Mouse (Mus musculus) lung, postnatal 14 days (tissue): ENCODE measurements around the gene Ugt1a1.

Experiments used
- DNase-seq: peaks from one replicate; pipeline ENCODE4 v3.0.0; 2021

The Ugt1a1 gene

GRCm38 (mm10) chr1:88259643-88260024 is 47.9 kb downstream of the Ugt1a1 start:
- no peak for DNase-seq

DNA sequence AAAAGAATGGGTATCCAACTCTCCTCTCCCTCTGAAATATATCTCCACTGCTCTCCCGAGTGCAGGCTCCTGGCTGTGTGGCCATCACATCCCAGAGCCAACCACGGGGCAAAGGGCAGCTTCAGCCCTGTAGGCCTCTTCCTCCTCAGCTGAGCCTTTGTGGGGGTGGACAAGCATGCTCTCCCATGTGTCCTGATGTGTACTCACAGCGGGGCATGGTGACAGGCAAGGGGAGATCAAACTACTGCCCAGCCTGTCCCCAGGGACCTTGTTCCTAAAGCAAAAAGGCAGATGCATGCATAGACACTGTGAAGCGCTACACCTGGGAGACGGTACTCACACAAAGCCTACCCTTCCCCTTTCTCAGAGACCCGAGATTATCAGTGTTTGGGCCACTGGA is 48.4 kb downstream of the Ugt1a1 start:
- no peak for DNase-seq

DNA sequence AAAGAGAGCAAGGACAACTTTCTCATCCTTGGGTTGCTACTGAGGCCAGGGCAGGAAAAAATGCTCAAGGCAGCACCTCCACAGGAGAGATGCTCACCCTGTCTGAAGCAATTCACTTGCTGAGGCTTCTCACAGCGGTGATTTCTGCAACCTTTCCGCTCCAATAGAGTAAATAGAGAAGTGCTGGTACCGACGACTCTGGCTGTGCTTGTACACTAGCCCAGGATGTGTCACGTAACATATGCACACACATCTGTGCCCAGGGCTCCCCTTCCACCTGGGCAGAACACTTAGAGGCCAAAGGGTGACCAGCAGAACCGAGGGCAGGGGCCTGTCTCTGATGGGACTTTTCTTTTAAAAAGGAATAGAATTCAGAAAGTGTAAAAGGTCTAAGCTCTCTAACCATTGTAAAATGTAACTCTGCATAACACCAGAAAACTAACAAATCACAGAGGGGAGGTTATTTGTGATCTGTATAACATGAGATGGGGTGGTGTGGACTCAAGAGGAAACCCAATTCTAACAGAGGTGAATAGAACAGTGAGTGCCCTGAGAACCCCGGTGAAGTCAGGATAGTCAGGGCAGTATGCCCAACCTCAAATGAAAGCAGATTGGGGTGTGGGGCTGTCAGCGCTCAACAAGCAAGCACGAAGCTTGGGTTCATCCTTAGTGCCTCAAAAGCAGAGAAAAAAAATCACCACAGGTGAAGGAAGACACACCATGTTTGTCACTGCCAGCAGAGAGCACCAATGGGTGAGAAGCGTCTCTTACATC is 49.0 kb downstream of the Ugt1a1 start:
- no peak for DNase-seq

DNA sequence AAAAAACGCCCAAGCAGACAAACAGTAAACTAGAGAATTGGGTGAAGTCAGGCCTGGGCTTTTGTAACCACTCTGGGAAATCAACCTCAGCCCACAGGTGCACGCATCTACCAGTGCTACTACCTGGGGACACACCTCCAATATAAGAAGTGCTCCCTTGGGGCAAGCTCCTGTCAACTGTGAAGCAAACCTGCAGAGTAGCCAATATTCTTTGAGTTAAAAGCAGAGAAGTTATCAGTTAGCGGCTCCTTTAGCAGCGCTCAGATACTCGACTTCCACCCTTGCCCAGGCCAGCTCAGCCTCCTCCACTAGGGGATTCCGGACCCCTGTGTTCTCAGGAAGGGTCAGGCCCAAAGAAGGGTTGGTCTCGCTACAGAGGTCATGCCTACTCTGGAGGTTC is 49.9 kb downstream of the Ugt1a1 start:
- no peak for DNase-seq

- no peak for DNase-seq
Observed at GRCm38 (mm10) chr1:88262255-88262654, 50.5 kb downstream of the Ugt1a1 start.

DNA sequence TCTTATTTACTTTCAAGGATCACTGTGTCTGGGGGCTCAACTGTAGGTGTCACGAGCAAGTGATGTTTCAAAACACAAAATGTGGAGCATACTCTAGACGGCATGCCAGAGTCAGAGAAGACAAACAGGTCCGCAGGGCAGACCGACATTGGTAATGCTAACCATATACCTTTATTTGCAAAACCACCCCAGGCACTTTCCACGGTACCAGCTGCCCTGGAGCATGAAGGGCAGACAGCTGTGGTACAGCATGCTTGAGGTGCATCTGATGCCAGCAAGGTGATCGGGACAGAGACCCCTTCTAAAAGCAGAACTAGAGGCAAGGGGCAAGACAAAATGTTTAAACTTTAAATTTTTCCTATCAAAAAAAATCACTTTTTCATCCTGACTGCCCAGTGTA is 51.2 kb downstream of the Ugt1a1 start:
- no peak for DNase-seq

GRCm38 (mm10) chr1:88263778-88264177 is 52.0 kb downstream of the Ugt1a1 start:
- no peak for DNase-seq

DNA sequence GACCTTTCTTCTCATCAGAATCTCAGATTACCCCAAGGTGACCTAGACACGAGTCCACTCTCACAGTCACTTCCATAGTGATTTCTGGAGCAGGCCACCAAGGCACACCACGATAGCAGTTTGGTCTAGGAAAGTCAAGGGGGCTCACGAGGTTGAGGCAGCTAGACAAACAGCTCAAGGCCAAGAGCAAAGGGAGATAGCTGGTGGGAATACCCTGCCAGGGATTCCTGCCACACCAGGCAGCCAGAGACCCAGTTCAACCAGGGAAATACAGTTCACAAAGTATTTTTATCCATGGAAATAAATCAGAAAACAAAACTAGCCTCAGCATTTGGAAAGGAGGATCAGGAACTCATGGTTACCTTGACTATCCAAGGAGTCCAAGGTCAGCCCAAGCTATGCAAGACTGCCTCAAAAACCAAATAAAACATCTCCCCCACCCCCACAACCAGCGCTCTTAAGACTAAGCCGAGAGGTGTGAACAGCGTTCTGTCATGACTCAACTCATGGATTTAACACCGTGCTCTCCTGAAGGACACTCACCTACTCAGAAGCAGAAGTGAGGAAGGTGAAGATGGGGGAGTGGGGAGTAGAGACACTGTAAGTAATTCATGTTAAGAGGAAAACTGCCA is 52.6 kb downstream of the Ugt1a1 start:
- DNase-seq: no peak

GRCm38 (mm10) chr1:88264869-88265240 is 53.1 kb downstream of the Ugt1a1 start:
- no peak for DNase-seq

GRCm38 (mm10) chr1:88266123-88266522 is 54.4 kb downstream of the Ugt1a1 start:
- no peak for DNase-seq

DNA sequence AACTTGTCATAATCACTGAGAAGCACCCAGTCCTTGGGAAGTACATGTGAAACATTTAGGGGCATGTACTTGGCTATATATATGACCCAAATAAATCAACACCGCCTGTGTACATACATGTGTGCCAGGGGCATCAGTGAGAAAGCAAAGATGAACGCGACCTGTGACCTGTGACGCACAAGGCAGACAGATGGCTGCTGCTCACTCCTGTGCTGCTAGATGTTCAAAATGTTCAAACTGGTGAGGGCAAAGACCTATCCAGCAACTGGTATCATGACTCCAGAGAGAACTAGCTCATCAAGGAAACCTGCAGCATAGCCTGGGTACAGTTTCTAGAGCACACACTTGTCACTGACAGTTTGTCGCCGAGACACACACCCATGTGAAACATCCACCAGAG is 55.7 kb downstream of the Ugt1a1 start:
- no peak for DNase-seq

GRCm38 (mm10) chr1:88268070-88268469 is 56.3 kb downstream of the Ugt1a1 start:
- DNase-seq: no peak
